Mouse (Mus musculus) embryonic facial prominence, embryonic 11.5 days (tissue): ENCODE measurements at regions not wholly inside any gene's neighbourhood (a gene's known extent, or its start where the extent isn't known, plus 50 kb on each side); places are given as distances from the start of the nearest gene placed in this dataset. TPM values are rescaled to one million over a fixed set of nuclear protein-coding genes. Genes with fewer than 3 reads are reported as not detected.
A peak's percentile ranks its signal among the peaks of the same experiment; 100 is the strongest.

Experiments
- ATAC-seq: fragments of 200-750 bp; cut with Nextera tagmentation; replicated peaks from 2 replicates; pipeline ENCODE4 v1.8.0; 2017; ENCODE audit warnings: low read depth; ENCODE audit not compliant: insufficient number of reproducible peaks, low FRiP score, low TSS enrichment
- DNase-seq: peaks from one replicate; pipeline ENCODE4 v3.0.0-alpha.2; 2015; ENCODE audit warnings: low spot score
- H3K27ac ChIP-seq: fragments of 300-500 bp; sonication (generic); replicated peaks from 2 replicates; pipeline ENCODE4 v1.5.1; 2014; ENCODE audit warnings: mild to moderate bottlenecking, low read depth, low read length, control low read depth
- H3K27me3 ChIP-seq: fragments of 300-500 bp; sonication (generic); 2 replicates; pipeline ENCODE4 v1.6.1; 2014; ENCODE audit warnings: mild to moderate bottlenecking, low read length, moderate library complexity, mixed read lengths; ENCODE audit not compliant: control insufficient read depth, insufficient read depth
- H3K36me3 ChIP-seq: fragments of 300-500 bp; sonication (generic); replicated peaks from 2 replicates; pipeline ENCODE4 v1.6.1; 2014; ENCODE audit warnings: low read depth, mild to moderate bottlenecking, low read length, moderate library complexity, mixed read lengths; ENCODE audit not compliant: control insufficient read depth, insufficient read depth
- H3K4me1 ChIP-seq: fragments of 300-500 bp; sonication (generic); 2 replicates; pipeline ENCODE4 v1.6.1; 2014; ENCODE audit warnings: low read length, mixed read lengths; ENCODE audit not compliant: control insufficient read depth, insufficient read depth
- H3K4me2 ChIP-seq: fragments of 300-500 bp; sonication (generic); 2 replicates; pipeline ENCODE4 v1.6.1; 2014; ENCODE audit warnings: low read depth, mild to moderate bottlenecking, control low read depth, low read length, moderate library complexity
- H3K4me3 ChIP-seq: fragments of 300-500 bp; sonication (generic); 2 replicates; pipeline ENCODE4 v1.5.1; 2014; ENCODE audit warnings: low read depth, low read length, control low read depth
- H3K9ac ChIP-seq: fragments of 300-500 bp; sonication (generic); replicated peaks from 2 replicates; pipeline ENCODE4 v1.6.1; 2014; ENCODE audit warnings: mild to moderate bottlenecking, control low read depth, low read length
- H3K9me3 ChIP-seq: fragments of 300-500 bp; sonication (generic); replicated peaks from 2 replicates; pipeline ENCODE4 v1.6.1; 2016; ENCODE audit warnings: mild to moderate bottlenecking, low read length, inconsistent platforms, mixed read lengths; ENCODE audit not compliant: control insufficient read depth
- WGBS: fragments of 180-500 bp; shearing (Covaris S2); extraction: QIAGEN DNeasy Blood & Tissue Kit; methylation state at CpG from one replicate; pipeline ENCODE4 v1.1.7; 2014; 5-methylcytosine and 5-hydroxymethylcytosine counted together
- microRNA-seq: library from miRNA; unstranded; fragments of <30 nt; microRNA quantifications from one replicate; pipeline ENCODE4, GENCODE M21; 2016; ENCODE audit warnings: borderline number of aligned reads

DNA sequence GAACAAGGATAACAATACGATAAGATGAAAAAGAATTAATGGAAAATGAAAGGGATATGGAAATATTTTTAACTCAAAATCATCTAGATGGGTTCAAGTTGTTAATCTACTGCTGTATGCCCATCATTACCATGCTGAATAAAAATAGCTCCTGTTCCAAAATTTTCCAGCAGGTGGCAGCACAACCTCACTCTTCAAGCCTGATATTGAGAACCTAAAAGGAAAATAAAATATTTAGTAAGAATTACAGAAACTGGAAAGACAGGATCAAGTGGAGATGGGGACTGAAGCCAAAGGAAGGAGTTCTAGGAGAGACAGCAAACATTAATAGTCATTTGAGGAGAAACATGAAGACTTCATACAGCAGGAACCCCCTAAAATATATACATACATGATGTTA, 880.7 kb downstream of the Slitrk6 start:
- no peaks in the 10 kb centered on the region for H3K27me3 ChIP-seq
- ATAC-seq (no peak), DNase-seq (peak; percentile 87)
- H3K36me3 ChIP-seq = no peaks in the 10 kb centered on the region
- H3K27ac ChIP-seq = no peak overlapping the region
- no peaks in the 10 kb centered on the region for H3K9me3 ChIP-seq
- 16% methylated on average over 1 of the region's 1 CpGs for WGBS
- H3K9ac ChIP-seq = no peak overlapping the region
- no peak overlapping the region for H3K4me2 ChIP-seq
- H3K4me1 ChIP-seq = no peaks in the 10 kb centered on the region
- H3K4me3 ChIP-seq = no peak overlapping the region

DNA sequence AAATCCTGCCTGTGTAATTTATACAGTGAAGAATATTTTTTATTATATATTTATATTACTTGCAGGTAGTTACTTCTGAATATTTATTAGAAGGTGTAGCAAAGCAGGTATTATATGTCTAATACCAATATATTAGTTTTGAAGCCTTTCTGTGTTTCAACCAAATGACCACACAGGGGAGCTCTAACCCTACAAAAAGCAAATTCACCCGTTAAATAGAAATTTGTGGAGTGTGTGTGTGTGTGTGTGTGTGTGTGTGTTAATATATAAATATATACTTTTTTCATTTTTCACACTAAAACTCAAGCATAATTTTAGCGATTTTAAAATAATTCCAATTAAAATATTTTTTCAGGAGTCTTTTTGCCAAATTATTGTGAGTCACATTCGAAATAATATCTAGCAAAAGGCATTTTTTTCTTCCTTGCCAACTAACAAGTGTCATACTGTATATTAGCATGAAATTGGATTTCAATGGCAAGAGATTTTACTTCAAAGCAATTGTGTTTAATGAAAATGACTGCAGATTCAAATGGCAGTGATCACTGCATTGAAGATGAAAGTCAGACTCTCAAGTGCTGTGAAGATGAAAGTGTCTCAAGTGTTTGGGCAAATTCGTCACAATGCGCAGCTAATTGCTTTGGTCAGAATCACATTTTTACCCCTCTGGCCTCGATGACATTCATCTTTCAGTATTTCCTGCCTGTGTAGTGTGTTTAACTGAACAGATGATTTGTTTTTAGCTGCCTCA, 914.4 kb downstream of the Slitrk6 start:
- no peaks in the 10 kb centered on the region for H3K9me3 ChIP-seq
- H3K27ac ChIP-seq = no peak overlapping the region
- H3K27me3 ChIP-seq = no peaks in the 10 kb centered on the region
- H3K4me2 ChIP-seq = no peak overlapping the region
- DNase-seq = peak; percentile 46
- no peaks in the 10 kb centered on the region for H3K36me3 ChIP-seq
- no peak overlapping the region for H3K9ac ChIP-seq
- 37% methylated on average over 6 of the region's 6 CpGs for WGBS
- no peaks in the 10 kb centered on the region for H3K4me1 ChIP-seq
- ATAC-seq = no peak
- H3K4me3 ChIP-seq = no peak overlapping the region

DNA sequence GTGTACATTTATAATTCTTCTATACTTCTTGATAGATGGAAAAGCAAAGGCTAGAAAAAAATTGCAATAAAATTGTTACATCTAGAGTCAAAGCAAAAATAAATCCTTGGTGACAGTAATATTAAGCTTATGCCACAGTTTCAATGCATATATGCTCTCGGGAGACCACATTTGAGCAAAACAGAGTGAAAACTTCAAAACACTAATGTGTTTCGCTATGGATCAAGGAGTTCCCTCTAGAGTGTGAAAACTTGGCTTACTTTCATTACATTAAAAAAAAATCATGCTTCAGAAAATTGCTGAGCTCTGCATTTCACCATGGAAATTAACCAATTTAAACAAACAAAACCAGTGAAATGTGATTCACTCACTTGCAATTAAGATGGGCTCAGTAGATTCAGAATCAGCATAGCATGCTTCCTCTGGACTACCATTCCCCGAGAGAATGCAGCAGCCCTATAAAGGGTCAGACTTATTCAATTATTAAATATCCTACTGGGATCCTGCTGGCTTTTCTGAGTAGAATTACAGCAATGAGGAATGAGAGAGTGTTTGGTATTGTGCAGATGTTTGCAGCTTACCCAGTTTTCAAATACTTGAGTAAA, 888.7 kb upstream of the Slitrk1 start:
- Histone ChIP-seq H3K27me3 (no peaks in the 10 kb centered on the region), H3K36me3 (no peaks in the 10 kb centered on the region), H3K27ac (no peak overlapping the region), H3K9me3 (no peaks in the 10 kb centered on the region), H3K4me3 (no peak overlapping the region), H3K9ac (no peak overlapping the region), H3K4me1 (no peaks in the 10 kb centered on the region), H3K4me2 (no peak overlapping the region)
- WGBS = 57% methylated on average over 3 of the region's 3 CpGs
- DNase-seq = peak; percentile 13
- ATAC-seq = no peak

- H3K4me3 ChIP-seq = no peak overlapping the region
- H3K9ac ChIP-seq = no peak overlapping the region
- H3K36me3 ChIP-seq = no peaks in the 10 kb centered on the region
- WGBS = 85% methylated on average over 1 of the region's 1 CpGs
- H3K4me2 ChIP-seq = no peak overlapping the region
- no peak for DNase-seq
- no peaks in the 10 kb centered on the region for H3K9me3 ChIP-seq
- H3K27ac ChIP-seq = no peak overlapping the region
- no peak for ATAC-seq
- H3K4me1 ChIP-seq = no peaks in the 10 kb centered on the region
- no peaks in the 10 kb centered on the region for H3K27me3 ChIP-seq
Measured at GRCm38 (mm10) chr14:109772246-109772645, 858.3 kb upstream of the Slitrk1 start.

DNA sequence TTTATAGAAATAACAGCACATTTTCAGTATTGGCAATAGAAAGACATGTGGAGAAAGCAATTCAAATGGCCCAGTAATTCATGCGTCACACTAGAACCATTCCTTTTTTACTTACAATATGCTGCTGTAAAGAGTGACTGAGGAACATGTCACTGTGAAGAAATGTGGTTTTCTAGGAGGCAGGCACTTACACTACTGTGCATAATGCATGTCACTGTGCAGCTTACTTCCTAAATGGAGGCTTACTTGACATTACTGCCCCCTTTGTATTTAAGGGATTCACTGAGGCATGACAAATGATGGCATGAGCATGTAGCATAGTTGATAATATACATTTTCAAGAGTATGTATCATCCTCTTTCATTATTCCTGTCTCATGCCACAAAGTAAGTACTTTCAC, 846.9 kb upstream of the Slitrk1 start:
- ATAC-seq (no peak), DNase-seq (no peak)
- no peak overlapping the region for H3K27ac ChIP-seq
- H3K4me1 ChIP-seq = no peaks in the 10 kb centered on the region
- no peaks in the 10 kb centered on the region for H3K27me3 ChIP-seq
- H3K4me2 ChIP-seq = no peak overlapping the region
- no peaks in the 10 kb centered on the region for H3K36me3 ChIP-seq
- H3K9ac ChIP-seq = no peak overlapping the region
- no peaks in the 10 kb centered on the region for H3K9me3 ChIP-seq
- H3K4me3 ChIP-seq = no peak overlapping the region
- WGBS = 83% methylated on average over 1 of the region's 1 CpGs

Small RNAs in the stretch of these regions (microRNA-seq; reads per million reads assigned to microRNA genes)
- not detected for gene Gm24369
